Mouse (Mus musculus) heart, embryonic 10.5 days (tissue): ENCODE measurements around the gene Hmcn1. TPM values are rescaled to one million over a fixed set of nuclear protein-coding genes. Genes with fewer than 3 reads are reported as not detected.
A peak's percentile ranks its signal among the peaks of the same experiment; 100 is the strongest.

Source experiments
- DNase-seq: peaks from one replicate; pipeline ENCODE4 v3.0.0-alpha.2; 2017; ENCODE audit warnings: low spot score
- H3K27ac ChIP-seq: fragments of 300-500 bp; sonication (generic); 2 replicates; pipeline ENCODE4 v1.5.1; 2016; ENCODE audit warnings: mild to moderate bottlenecking
- H3K27me3 ChIP-seq: fragments of 300-500 bp; sonication (generic); 2 replicates; pipeline ENCODE4 v1.6.1; 2016; ENCODE audit warnings: mild to moderate bottlenecking; ENCODE audit not compliant: poor library complexity, insufficient read depth, severe bottlenecking
- H3K36me3 ChIP-seq: fragments of 300-500 bp; sonication (generic); 2 replicates; pipeline ENCODE4 v1.6.1; 2016; ENCODE audit warnings: mild to moderate bottlenecking, moderate library complexity
- H3K4me1 ChIP-seq: fragments of 300-500 bp; sonication (generic); 2 replicates; pipeline ENCODE4 v1.6.1; 2016; ENCODE audit warnings: mild to moderate bottlenecking
- H3K4me3 ChIP-seq: fragments of 300-500 bp; sonication (generic); 2 replicates; pipeline ENCODE4 v1.5.1; 2016; ENCODE audit warnings: mild to moderate bottlenecking, moderate library complexity
- H3K9me3 ChIP-seq: fragments of 300-500 bp; sonication (generic); 2 replicates; pipeline ENCODE4 v1.6.1; 2016; ENCODE audit warnings: mild to moderate bottlenecking, moderate library complexity
- WGBS: fragments of 180-500 bp; shearing (Covaris S2); methylation state at CpG from one replicate; pipeline ENCODE4 v1.1.7; 2016; 5-methylcytosine and 5-hydroxymethylcytosine counted together
- polyA plus RNA-seq: library from polyadenylated mRNA; unstranded; fragments of >200 nt; fragmentation: Nextera tagmentation; extraction: Ambion mirVana; gene quantifications from 2 replicates; pipeline ENCODE4 v1.2.1, GENCODE M21; 2016

Hmcn1 gene
- polyA plus RNA-seq, 1 experiment from 2014 or later: 8.8 TPM

- Histone ChIP-seq H3K27me3 (no peaks in the 10 kb centered on the region), H3K36me3 (no peaks in the 10 kb centered on the region), H3K4me1 (no peaks in the 10 kb centered on the region), H3K4me3 (no peak overlapping the region), H3K27ac (no peak overlapping the region), H3K9me3 (no peaks in the 10 kb centered on the region)
- 70% methylated on average over 7 of the region's 7 CpGs for WGBS
- DNase-seq: no peak
Observed at GRCm38 (mm10) chr1:150829851-150830250, 163.4 kb downstream of the Hmcn1 start.

- H3K9me3 ChIP-seq: no peaks in the 10 kb centered on the region
- H3K27me3 ChIP-seq: no peaks in the 10 kb centered on the region
- 51% methylated on average over 5 of the region's 5 CpGs for WGBS
- no peak overlapping the region for H3K4me3 ChIP-seq
- H3K27ac ChIP-seq: peak overlapping the region; percentile 22; the same call in 1 of the 2 replicates
- no peaks in the 10 kb centered on the region for H3K36me3 ChIP-seq
- DNase-seq: no peak
- H3K4me1 ChIP-seq: no peaks in the 10 kb centered on the region
Observed at GRCm38 (mm10) chr1:150827169-150827568, 166.1 kb downstream of the Hmcn1 start.

- no peak for DNase-seq
- no peaks in the 10 kb centered on the region for H3K9me3 ChIP-seq
- no peak overlapping the region for H3K27ac ChIP-seq
- 65% methylated on average over 5 of the region's 5 CpGs for WGBS
- H3K4me1 ChIP-seq: no peaks in the 10 kb centered on the region
- H3K4me3 ChIP-seq: no peak overlapping the region
- H3K27me3 ChIP-seq: no peaks in the 10 kb centered on the region
- no peaks in the 10 kb centered on the region for H3K36me3 ChIP-seq
Observed at GRCm38 (mm10) chr1:150824334-150825005, 168.8 kb downstream of the Hmcn1 start.

- H3K27ac ChIP-seq: no peak overlapping the region
- H3K4me3 ChIP-seq: no peak overlapping the region
- no peaks in the 10 kb centered on the region for H3K27me3 ChIP-seq
- H3K9me3 ChIP-seq: no peaks in the 10 kb centered on the region
- no peak for DNase-seq
- WGBS: 90% methylated on average over 11 of the region's 11 CpGs
- H3K4me1 ChIP-seq: peaks cover 14% of the 10 kb centered on the region
- H3K36me3 ChIP-seq: 0 out of 2 replicates have a peak, but pooled peaks cover 2% of the 10 kb centered on the region
Observed at GRCm38 (mm10) chr1:150816035-150816807, 177.0 kb downstream of the Hmcn1 start.

GRCm38 (mm10) chr1:150814917-150815316, 178.3 kb downstream of the Hmcn1 start:
- no peaks in the 10 kb centered on the region for H3K9me3 ChIP-seq
- DNase-seq: no peak
- no peak overlapping the region for H3K27ac ChIP-seq
- H3K4me3 ChIP-seq: no peak overlapping the region
- no peaks in the 10 kb centered on the region for H3K27me3 ChIP-seq
- peaks cover 14% of the 10 kb centered on the region for H3K4me1 ChIP-seq
- H3K36me3 ChIP-seq: 0 out of 2 replicates have a peak, but pooled peaks cover 2% of the 10 kb centered on the region
- 34% methylated on average over 4 of the region's 4 CpGs for WGBS

- Histone ChIP-seq H3K9me3 (no peaks in the 10 kb centered on the region), H3K36me3 (peaks cover 1% of the 10 kb centered on the region; the same call in 1 of the 2 replicates), H3K4me3 (no peak overlapping the region), H3K27ac (no peak overlapping the region), H3K27me3 (no peaks in the 10 kb centered on the region), H3K4me1 (peaks cover 14% of the 10 kb centered on the region)
- no peak for DNase-seq
Observed at GRCm38 (mm10) chr1:150813381-150813780, 179.9 kb downstream of the Hmcn1 start.

- WGBS: 79% methylated on average over 3 of the region's 3 CpGs
- H3K9me3 ChIP-seq: no peaks in the 10 kb centered on the region
- DNase-seq: no peak
- no peaks in the 10 kb centered on the region; the same call in 1 of the 2 replicates for H3K4me1 ChIP-seq
- H3K4me3 ChIP-seq: no peak overlapping the region
- H3K27ac ChIP-seq: no peak overlapping the region
- H3K36me3 ChIP-seq: peaks cover 3% of the 10 kb centered on the region; the same call in 1 of the 2 replicates
- H3K27me3 ChIP-seq: no peaks in the 10 kb centered on the region
Observed at GRCm38 (mm10) chr1:150806864-150807263, 186.4 kb downstream of the Hmcn1 start.

GRCm38 (mm10) chr1:150805466-150805865, 187.8 kb downstream of the Hmcn1 start:
- H3K4me1 ChIP-seq: no peaks in the 10 kb centered on the region; the same call in 1 of the 2 replicates
- H3K4me3 ChIP-seq: no peak overlapping the region
- 87% methylated on average over 2 of the region's 2 CpGs for WGBS
- peaks cover 5% of the 10 kb centered on the region; the same call in 1 of the 2 replicates for H3K36me3 ChIP-seq
- H3K27ac ChIP-seq: no peak overlapping the region
- no peaks in the 10 kb centered on the region for H3K9me3 ChIP-seq
- H3K27me3 ChIP-seq: no peaks in the 10 kb centered on the region
- no peak for DNase-seq

- no peak overlapping the region for H3K27ac ChIP-seq
- H3K27me3 ChIP-seq: no peaks in the 10 kb centered on the region
- H3K4me3 ChIP-seq: no peak overlapping the region
- DNase-seq: no peak
- no peaks in the 10 kb centered on the region for H3K9me3 ChIP-seq
- WGBS: 75% methylated on average over 9 of the region's 9 CpGs
- H3K36me3 ChIP-seq: peaks cover 5% of the 10 kb centered on the region; the same call in 1 of the 2 replicates
- no peaks in the 10 kb centered on the region for H3K4me1 ChIP-seq
Observed at GRCm38 (mm10) chr1:150804235-150805099, 188.8 kb downstream of the Hmcn1 start.

GRCm38 (mm10) chr1:150802642-150803041, 190.6 kb downstream of the Hmcn1 start:
- no peak for DNase-seq
- 82% methylated on average over 12 of the region's 12 CpGs for WGBS

GRCm38 (mm10) chr1:150800611-150801263, 192.5 kb downstream of the Hmcn1 start:
- Histone ChIP-seq H3K9me3 (no peaks in the 10 kb centered on the region), H3K36me3 (peaks cover 25% of the 10 kb centered on the region; the same call in 1 of the 2 replicates), H3K4me3 (no peak overlapping the region), H3K27me3 (no peaks in the 10 kb centered on the region), H3K27ac (no peak overlapping the region), H3K4me1 (no peaks in the 10 kb centered on the region)
- WGBS: 83% methylated on average over 8 of the region's 8 CpGs
- no peak for DNase-seq

More at GRCm38 (mm10) chr1:150802642-150803041, 190.6 kb downstream of the Hmcn1 start:
- H3K27ac ChIP-seq: no peak overlapping the region
- H3K4me3 ChIP-seq: no peak overlapping the region
- no peaks in the 10 kb centered on the region for H3K9me3 ChIP-seq
- peaks cover 15% of the 10 kb centered on the region; the same call in 1 of the 2 replicates for H3K36me3 ChIP-seq
- no peaks in the 10 kb centered on the region for H3K27me3 ChIP-seq
- no peaks in the 10 kb centered on the region for H3K4me1 ChIP-seq

- peaks cover 32% of the 10 kb centered on the region; the same call in 1 of the 2 replicates for H3K36me3 ChIP-seq
Observed at GRCm38 (mm10) chr1:150798651-150799050, 194.6 kb downstream of the Hmcn1 start.

More at GRCm38 (mm10) chr1:150798651-150799050, 194.6 kb downstream of the Hmcn1 start:
- Histone ChIP-seq H3K4me1 (no peaks in the 10 kb centered on the region), H3K27ac (no peak overlapping the region), H3K27me3 (no peaks in the 10 kb centered on the region), H3K9me3 (no peaks in the 10 kb centered on the region), H3K4me3 (no peak overlapping the region)
- DNase-seq: no peak
- WGBS: 81% methylated on average over 5 of the region's 5 CpGs
